Mouse (Mus musculus) MEL (cell line): ENCODE measurements around the gene Tcirg1. TPM values are rescaled to one million over a fixed set of nuclear protein-coding genes. Genes with fewer than 3 reads are reported as not detected.

ENCODE experiments used
- DNase-seq: peaks from one replicate; pipeline ENCODE4 v3.0.0; 2011; ENCODE audit warnings: low read depth, low spot score
- H3K27ac ChIP-seq: 2 replicates; pipeline ENCODE4 v1.5.1; 2012; ENCODE audit warnings: low read depth, mild to moderate bottlenecking, control low read depth, low read length, moderate library complexity; ENCODE audit not compliant: control insufficient read depth
- H3K27me3 ChIP-seq, 2 experiments: fragments of 150-350 bp in 1 of 2; sonication (generic) in 1 of 2; 2 replicates each; pipeline ENCODE4 v1.6.1; 2012; ENCODE audit warnings: low read length in 2 of 2, mild to moderate bottlenecking in 2 of 2, improper control_type of control experiment in 1 of 2, moderate library complexity in 1 of 2; ENCODE audit not compliant: insufficient read depth in 2 of 2, control insufficient read depth in 1 of 2
- H3K36me3 ChIP-seq, 2 experiments: 2 replicates each; pipeline ENCODE4 v1.6.1; 2012 to 2014; ENCODE audit warnings: low read length in 2 of 2, improper control_type of control experiment in 1 of 2, inconsistent platforms in 1 of 2, mild to moderate bottlenecking in 1 of 2; ENCODE audit not compliant: insufficient read depth in 2 of 2, control insufficient read depth in 1 of 2
- H3K4me1 ChIP-seq, 2 experiments: fragments of 150-350 bp in 1 of 2; sonication (generic) in 1 of 2; 2 replicates each; pipeline ENCODE4 v1.6.1; 2012; ENCODE audit warnings: low read length in 2 of 2, improper control_type of control experiment in 1 of 2, mild to moderate bottlenecking in 1 of 2; ENCODE audit not compliant: insufficient read depth in 2 of 2, control insufficient read depth in 1 of 2
- H3K4me3 ChIP-seq, 2 experiments: fragments of 150-350 bp in 1 of 2; sonication (generic) in 1 of 2; 2 replicates each; pipeline ENCODE4 v1.5.1; 2012; ENCODE audit warnings: low read depth in 2 of 2, low read length in 2 of 2, mild to moderate bottlenecking in 2 of 2, moderate library complexity in 2 of 2, control low read depth in 1 of 2, improper control_type of control experiment in 1 of 2; ENCODE audit not compliant: control insufficient read depth in 1 of 2, insufficient read depth in 1 of 2
- H3K79me2 ChIP-seq: 2 replicates; pipeline ENCODE4 v1.6.1; 2012; ENCODE audit warnings: mild to moderate bottlenecking, low read length, moderate library complexity; ENCODE audit not compliant: control insufficient read depth, poor library complexity, insufficient read depth
- H3K9ac ChIP-seq: 2 replicates; pipeline ENCODE4 v1.6.1; 2012; ENCODE audit warnings: low read depth, mild to moderate bottlenecking, control low read depth, low read length, moderate library complexity; ENCODE audit not compliant: control insufficient read depth, poor library complexity, severe bottlenecking
- H3K9me3 ChIP-seq: fragments of 150-350 bp; sonication (generic); replicated peaks from 2 replicates; pipeline ENCODE4 v1.6.1; 2012; ENCODE audit warnings: mild to moderate bottlenecking, low read length, improper control_type of control experiment, moderate library complexity; ENCODE audit not compliant: insufficient read depth
- CHD1 ChIP-seq: IDR thresholded peaks from 2 replicates; pipeline ENCODE4 v1.6.1; 2012; ENCODE audit warnings: low read depth, mild to moderate bottlenecking, inconsistent platforms, low read length, improper control_type of control experiment
- CHD2 ChIP-seq: IDR thresholded peaks from 2 replicates; pipeline ENCODE4 v1.6.1; 2011; ENCODE audit warnings: low read length, improper control_type of control experiment
- CTCF ChIP-seq, 3 experiments: IDR thresholded peaks in 2 of 3; conservative IDR thresholded peaks in 1 of 3; 2 replicates each; pipeline ENCODE4 v1.5.1; 2011 to 2012; ENCODE audit warnings: low read length in 3 of 3, low read depth in 2 of 3, mild to moderate bottlenecking in 2 of 3, improper control_type of control experiment in 1 of 3, inconsistent platforms in 1 of 3, mixed read lengths in 1 of 3, moderate library complexity in 1 of 3; ENCODE audit not compliant: control insufficient read depth in 1 of 3, insufficient read depth in 1 of 3, poor library complexity in 1 of 3, severe bottlenecking in 1 of 3
- ELF1 ChIP-seq: IDR thresholded peaks from 2 replicates; pipeline ENCODE4 v1.6.1; 2014; ENCODE audit warnings: low read depth, mild to moderate bottlenecking, inconsistent platforms, low read length, improper control_type of control experiment, moderate library complexity
- EP300 ChIP-seq, 2 experiments: IDR thresholded peaks; 2 replicates each; pipeline ENCODE4 v1.6.1; 2011; ENCODE audit warnings: improper control_type of control experiment in 2 of 2, low read length in 2 of 2, low read depth in 1 of 2, mild to moderate bottlenecking in 1 of 2
- ETS1 ChIP-seq: IDR thresholded peaks from 2 replicates; pipeline ENCODE4 v1.6.1; 2012; ENCODE audit warnings: low read depth, mild to moderate bottlenecking, inconsistent platforms, low read length, improper control_type of control experiment, moderate library complexity
- GABPA ChIP-seq: IDR thresholded peaks from 2 replicates; pipeline ENCODE4 v1.6.1; 2012; ENCODE audit warnings: low read depth, mild to moderate bottlenecking, inconsistent platforms, low read length, improper control_type of control experiment, moderate library complexity
- GATA1 ChIP-seq: IDR thresholded peaks from 2 replicates; pipeline ENCODE4 v1.6.1; 2011; ENCODE audit warnings: low read depth, low read length, improper control_type of control experiment
- JUND ChIP-seq: IDR thresholded peaks from 2 replicates; pipeline ENCODE4 v1.6.1; 2011; ENCODE audit warnings: low read depth, mild to moderate bottlenecking, improper control_type of control experiment, low read length
- MAX ChIP-seq: IDR thresholded peaks from 2 replicates; pipeline ENCODE4 v1.6.1; 2011; ENCODE audit warnings: low read length, improper control_type of control experiment
- MAZ ChIP-seq: IDR thresholded peaks from 2 replicates; pipeline ENCODE4 v1.6.1; 2012; ENCODE audit warnings: low read depth, mild to moderate bottlenecking, inconsistent platforms, low read length, improper control_type of control experiment
- MYB ChIP-seq: IDR thresholded peaks from 2 replicates; pipeline ENCODE4 v1.6.1; 2011; ENCODE audit warnings: mild to moderate bottlenecking, low read depth, low read length, improper control_type of control experiment
- MYC ChIP-seq: IDR thresholded peaks from 2 replicates; pipeline ENCODE4 v1.6.1; 2011; ENCODE audit warnings: low read depth, mild to moderate bottlenecking, low read length, improper control_type of control experiment, moderate library complexity
- POLR2A ChIP-seq, 2 experiments: IDR thresholded peaks; 2 replicates each; pipeline ENCODE4 v1.6.1; 2011 to 2012; ENCODE audit warnings: low read length in 2 of 2, mild to moderate bottlenecking in 2 of 2, control low read depth in 1 of 2, improper control_type of control experiment in 1 of 2, low read depth in 1 of 2, moderate library complexity in 1 of 2; ENCODE audit not compliant: control insufficient read depth in 1 of 2, insufficient read depth in 1 of 2, poor library complexity in 1 of 2
- POLR2AphosphoS2 ChIP-seq: IDR thresholded peaks from 2 replicates; pipeline ENCODE4 v1.6.1; 2011; ENCODE audit warnings: low read length, improper control_type of control experiment
- POLR2AphosphoS5 ChIP-seq: IDR thresholded peaks from 2 replicates; pipeline ENCODE4 v1.6.1; 2012; ENCODE audit warnings: low read depth, borderline replicate concordance, mild to moderate bottlenecking, inconsistent platforms, low read length, moderate library complexity, mixed read lengths
- SIN3A ChIP-seq: IDR thresholded peaks from 2 replicates; pipeline ENCODE4 v1.6.1; 2012; ENCODE audit warnings: low read length, improper control_type of control experiment, inconsistent platforms
- UBTF ChIP-seq: IDR thresholded peaks from 2 replicates; pipeline ENCODE4 v1.6.1; 2012; ENCODE audit warnings: low read depth, mild to moderate bottlenecking, inconsistent platforms, low read length, improper control_type of control experiment, moderate library complexity, borderline replicate concordance; ENCODE audit not compliant: insufficient read depth
- USF2 ChIP-seq, 2 experiments: IDR thresholded peaks; 2 replicates each; pipeline ENCODE4 v1.6.1; 2011 to 2012; ENCODE audit warnings: improper control_type of control experiment in 2 of 2, low read length in 2 of 2, borderline replicate concordance in 1 of 2, inconsistent platforms in 1 of 2, low read depth in 1 of 2, mild to moderate bottlenecking in 1 of 2; ENCODE audit not compliant: insufficient read depth in 1 of 2
- ZKSCAN1 ChIP-seq: IDR thresholded peaks from 2 replicates; pipeline ENCODE4 v1.6.1; 2012; ENCODE audit warnings: low read depth, mild to moderate bottlenecking, inconsistent platforms, low read length, improper control_type of control experiment, moderate library complexity
- ZMIZ1 ChIP-seq: IDR thresholded peaks from 2 replicates; pipeline ENCODE4 v1.6.1; 2012; ENCODE audit warnings: low read depth, mild to moderate bottlenecking, inconsistent platforms, low read length, improper control_type of control experiment, moderate library complexity
- ZNF384 ChIP-seq: IDR thresholded peaks from 2 replicates; pipeline ENCODE4 v1.6.1; 2012; ENCODE audit warnings: low read depth, mild to moderate bottlenecking, inconsistent platforms, low read length, improper control_type of control experiment
- polyA plus RNA-seq, 2 experiments: library from polyadenylated mRNA; stranded (reverse) in 1 of 2; unstranded in 1 of 2; fragments of >175 nt in 1 of 2; fragments of >200 nt in 1 of 2; gene quantifications; 2 replicates each; pipeline versions ENCODE4 v1.2.1 to v1.2.4; 2012; ENCODE audit warnings: low replicate concordance in 2 of 2, low read depth in 1 of 2; ENCODE audit not compliant: insufficient read length in 2 of 2, insufficient read depth in 1 of 2, missing spikeins in 1 of 2
- total RNA-seq: library from RNA; depleted of rRNA; stranded (reverse); fragments of 300-350 nt; gene quantifications from 2 replicates; pipeline ENCODE4 v1.2.3, GENCODE M21; 2012

Tcirg1 gene
- total and polyA plus RNA-seq, 3 experiments = 21.4 to 32.6 TPM; not detected in 1

- no peaks in the 10 kb centered on the region for H3K27me3 ChIP-seq
- 0 out of 4 replicates have a peak, but pooled peaks cover 0 to 4% of the 10 kb centered on the region in 2 experiments for H3K36me3 ChIP-seq
- H3K27ac ChIP-seq = no peak overlapping the region
- no peaks in the 10 kb centered on the region for H3K79me2 ChIP-seq
- no peaks in the 10 kb centered on the region for H3K9me3 ChIP-seq
- peaks cover 6 to 7% of the 10 kb centered on the region in 2 experiments; a peak in 3 of 4 replicates for H3K4me1 ChIP-seq
- H3K9ac ChIP-seq = no peak overlapping the region
- no peak for DNase-seq
- no peak for TF ChIP-seq MAZ
- TF ChIP-seq CTCF (IDR thresholded peaks at IDR 0.05 in 2 of 3, conservative IDR thresholded peaks at IDR 0.05 in 1 of 3; ENCODE audit: control insufficient read depth in 1 of 3, insufficient read depth in 1 of 3, low read depth in 2 of 3, low read length in 3 of 3, poor library complexity in 1 of 3, severe bottlenecking in 1 of 3) = no peak
- TF ChIP-seq POLR2AphosphoS2 = no peak
- no peak for TF ChIP-seq CHD2
- no peak for TF ChIP-seq UBTF
- TF ChIP-seq ZNF384 = no peak
- no peak for TF ChIP-seq ETS1
- no peak for TF ChIP-seq SIN3A
- no peak for TF ChIP-seq EP300 (IDR thresholded peaks at IDR 0.05; ENCODE audit: low read depth in 1 of 2, low read length in 2 of 2)
- TF ChIP-seq GATA1 = no peak
- no peak for TF ChIP-seq POLR2AphosphoS5
- TF ChIP-seq GABPA = no peak
- TF ChIP-seq MYB = no peak
- TF ChIP-seq, all 39 proteins: peak for 0
- no peak overlapping the region for H3K4me3 ChIP-seq
Observed at GRCm38 (mm10) chr19:3950331-3950730, 43.4 kb upstream of the Tcirg1 start.

GRCm38 (mm10) chr19:3948546-3948945 lies 41.6 kb upstream of the Tcirg1 start:
- TF ChIP-seq ZKSCAN1 (no peak), ETS1 (no peak), SIN3A (no peak), MAX (no peak)
- H3K4me3 ChIP-seq = no peak overlapping the region
- H3K9me3 ChIP-seq = no peaks in the 10 kb centered on the region
- peaks cover 0 to 6% of the 10 kb centered on the region in 2 experiments; a peak in 2 of 4 replicates for H3K36me3 ChIP-seq
- H3K9ac ChIP-seq = no peak overlapping the region
- no peaks in the 10 kb centered on the region for H3K27me3 ChIP-seq
- no peak overlapping the region for H3K27ac ChIP-seq
- peaks cover 6 to 7% of the 10 kb centered on the region in 2 experiments; a peak in 3 of 4 replicates for H3K4me1 ChIP-seq
- no peak for DNase-seq
- H3K79me2 ChIP-seq = no peaks in the 10 kb centered on the region

- H3K27ac ChIP-seq = no peak overlapping the region
- peaks cover 6 to 7% of the 10 kb centered on the region in 2 experiments; a peak in 3 of 4 replicates for H3K4me1 ChIP-seq
- peaks cover 0 to 6% of the 10 kb centered on the region in 2 experiments; a peak in 2 of 4 replicates for H3K36me3 ChIP-seq
- no peak overlapping the region for H3K4me3 ChIP-seq
- no peak for DNase-seq
- H3K79me2 ChIP-seq = no peaks in the 10 kb centered on the region
- TF ChIP-seq JUND (no peak), CHD1 (no peak), POLR2AphosphoS5 (no peak), USF2 (IDR thresholded peaks at IDR 0.05; ENCODE audit: borderline replicate concordance in 1 of 2, insufficient read depth in 1 of 2, low read depth in 1 of 2, low read length in 2 of 2) (no peak), MYB (no peak), ELF1 (no peak), ZMIZ1 (no peak), CHD2 (no peak), MYC (no peak), CTCF (IDR thresholded peaks at IDR 0.05 in 2 of 3, conservative IDR thresholded peaks at IDR 0.05 in 1 of 3; ENCODE audit: control insufficient read depth in 1 of 3, insufficient read depth in 1 of 3, low read depth in 2 of 3, low read length in 3 of 3, poor library complexity in 1 of 3, severe bottlenecking in 1 of 3) (no peak), ZNF384 (no peak), POLR2A (IDR thresholded peaks at IDR 0.05; ENCODE audit: control insufficient read depth in 1 of 2, insufficient read depth in 1 of 2, low read depth in 1 of 2, low read length in 2 of 2, poor library complexity in 1 of 2) (no peak), MAX (no peak)
- H3K27me3 ChIP-seq = no peaks in the 10 kb centered on the region
- H3K9me3 ChIP-seq = no peaks in the 10 kb centered on the region
- no peak overlapping the region for H3K9ac ChIP-seq
Observed at GRCm38 (mm10) chr19:3947813-3948212, 40.9 kb upstream of the Tcirg1 start.
